Mouse (Mus musculus): Measurements from ENCODE around the gene Cd151.

The Cd151 gene

GRCm38 (mm10) chr7:141474160-141474559, 7.0 kb downstream of the Cd151 start:
- DNase-seq (ENCODE audit: low spot score in 2 of 2): no peak

GRCm38 (mm10) chr7:141475011-141475804, 8.0 kb downstream of the Cd151 start, which contains the start of the genes Polr2l and Tspan4:
Gene Polr2l, minus strand, starts transcription at chr7:141475132.
Gene Tspan4, plus strand, starts transcription at chr7:141475240.
- DNase-seq (ENCODE audit: low spot score in 2 of 2): peak; percentile 72 to 78

GRCm38 (mm10) chr7:141475805-141476158, 8.6 kb downstream of the Cd151 start:
- no peak for DNase-seq (ENCODE audit: low spot score in 2 of 2)

GRCm38 (mm10) chr7:141476226-141476980, 9.2 kb downstream of the Cd151 start:
- DNase-seq (ENCODE audit: low spot score in 2 of 2): no peak

GRCm38 (mm10) chr7:141476981-141477370, 9.8 kb downstream of the Cd151 start:
- DNase-seq (ENCODE audit: low spot score in 2 of 2): no peak

GRCm38 (mm10) chr7:141477578-141478269, 10.5 kb downstream of the Cd151 start:
- no peak for DNase-seq (ENCODE audit: low spot score in 2 of 2)

GRCm38 (mm10) chr7:141478270-141478748, 11.1 kb downstream of the Cd151 start:
- no peak for DNase-seq (ENCODE audit: low spot score in 2 of 2)

- peak in 1 of 2 experiments; percentile 57 for DNase-seq (ENCODE audit: low spot score in 2 of 2)
These were observed 13.8 kb downstream of the Cd151 start for GRCm38 (mm10) chr7:141480842-141481497.

- DNase-seq (ENCODE audit: low spot score in 2 of 2): no peak
These were observed 14.6 kb downstream of the Cd151 start for GRCm38 (mm10) chr7:141481498-141482401.

GRCm38 (mm10) chr7:141482531-141483024, 15.4 kb downstream of the Cd151 start:
- no peak for DNase-seq (ENCODE audit: low spot score in 2 of 2)

GRCm38 (mm10) chr7:141483114-141483653, 16.0 kb downstream of the Cd151 start:
- DNase-seq (ENCODE audit: low spot score in 2 of 2): no peak

- DNase-seq (ENCODE audit: low spot score in 2 of 2): no peak
These were observed 17.3 kb downstream of the Cd151 start for GRCm38 (mm10) chr7:141484186-141485120.

- no peak for DNase-seq (ENCODE audit: low spot score in 2 of 2)
These were observed 18.0 kb downstream of the Cd151 start for GRCm38 (mm10) chr7:141485186-141485585.

- DNase-seq (ENCODE audit: low spot score in 2 of 2): no peak
These were observed 18.4 kb downstream of the Cd151 start for GRCm38 (mm10) chr7:141485606-141486005.

GRCm38 (mm10) chr7:141486239-141486638, 19.0 kb downstream of the Cd151 start:
- DNase-seq (ENCODE audit: low spot score in 2 of 2): no peak

- no peak for DNase-seq (ENCODE audit: low spot score in 2 of 2)
These were observed 19.9 kb downstream of the Cd151 start for GRCm38 (mm10) chr7:141487141-141487540.

- no peak for DNase-seq (ENCODE audit: low spot score in 2 of 2)
These were observed 24.0 kb downstream of the Cd151 start for GRCm38 (mm10) chr7:141491151-141491550.

- DNase-seq (ENCODE audit: low spot score in 2 of 2): no peak
These were observed 25.5 kb downstream of the Cd151 start for GRCm38 (mm10) chr7:141492738-141493137.

- no peak for DNase-seq (ENCODE audit: low spot score in 2 of 2)
These were observed 26.5 kb downstream of the Cd151 start for GRCm38 (mm10) chr7:141493729-141494128.

Measured in frontal cortex, postnatal 14 days (tissue).